Mouse (Mus musculus): ENCODE data around the gene Tmem86b. TPM values are rescaled to one million over a fixed set of nuclear protein-coding genes. Genes with fewer than 3 reads are reported as not detected.

Tmem86b gene
- total and polyA plus RNA-seq, 3 experiments, result 4.3 to 10.6 (median 5.9) TPM

- TF ChIP-seq EP300 (IDR thresholded peaks at IDR 0.05; ENCODE audit: low read length), result no peak
These were observed 1.0 kb downstream of the Tmem86b start (continued) for GRCm38 (mm10) chr7:4630198-4630597.

GRCm38 (mm10) chr7:4629586-4629985, 1.6 kb downstream of the Tmem86b start:
- Histone ChIP-seq H3K79me2 (replicated peaks; ENCODE audit: control insufficient read depth, extremely low read depth, insufficient read depth, poor library complexity, severe bottlenecking) (no peaks in the 10 kb centered on the region), H3K36me3 (replicated peaks in 1 of 2; ENCODE audit: control insufficient read depth in 1 of 2, insufficient read depth in 1 of 2, low read length in 1 of 2) (peaks cover 59 to 83% of the 10 kb centered on the region in 2 experiments), H3K4me2 (ENCODE audit: insufficient read depth, low read depth, poor library complexity, severe bottlenecking) (no peak overlapping the region), H3K4me3 (replicated peaks in 1 of 3; ENCODE audit: low read depth in 2 of 3, low read length in 2 of 3, poor library complexity in 1 of 3) (no peak overlapping the region), H3K9me3 (replicated peaks; ENCODE audit: low read length) (no peaks in the 10 kb centered on the region), H3K4me1 (ENCODE audit: control insufficient read depth in 1 of 2, insufficient read depth in 2 of 2) (no peaks in the 10 kb centered on the region), H3K9ac (ENCODE audit: insufficient read depth, low read depth) (no peak overlapping the region), H3K27me3 (replicated peaks) (no peaks in the 10 kb centered on the region), H3K27ac (ENCODE audit: insufficient read depth, low read depth) (no peak overlapping the region)
- no peak for DNase-seq (ENCODE audit: extremely low read depth)
- in situ Hi-C loops (cut with MboI; ENCODE audit: low pct_ligation_motif_present, low pct_unique_long_range_greater_than_20kb, low sequenced_read_pairs) (loop anchor here (10.0 kb wide), 2 partner anchors 65 to 155 kb away; partner anchors contain the start of genes Il11, Tmem190 and Tmem238), dilution Hi-C loops (cut with MboI; ENCODE audit: extremely low pct_ligation_motif_present, extremely low pct_unique_long_range_greater_than_20kb, low sequenced_read_pairs) (no loop called here)
- no peak for TF ChIP-seq TCF12 (IDR thresholded peaks at IDR 0.05; ENCODE audit: low read depth, low read length)
- TF ChIP-seq E2F4 (IDR thresholded peaks at IDR 0.05; ENCODE audit: insufficient replicate concordance, low read depth, low read length), result no peak
- no peak for TF ChIP-seq MAX (IDR thresholded peaks at IDR 0.05; ENCODE audit: low read length)
- no peak for TF ChIP-seq MAFK (IDR thresholded peaks at IDR 0.05; ENCODE audit: insufficient replicate concordance, low read length)
- no peak for TF ChIP-seq UBTF (IDR thresholded peaks at IDR 0.05; ENCODE audit: low read depth, low read length)
- TF ChIP-seq CHD1 (IDR thresholded peaks at IDR 0.05; ENCODE audit: low read depth, low read length), result no peak
- TF ChIP-seq KAT2A (IDR thresholded peaks at IDR 0.05; ENCODE audit: insufficient replicate concordance, low read length), result no peak
- no peak for TF ChIP-seq POLR2A (IDR thresholded peaks at IDR 0.05; ENCODE audit: low read depth, low read length)
- TF ChIP-seq PAX5 (IDR thresholded peaks at IDR 0.05; ENCODE audit: low read length), result no peak

GRCm38 (mm10) chr7:4625928-4626327, 5.3 kb downstream of the Tmem86b start:
- dilution Hi-C loops (cut with MboI; ENCODE audit: extremely low pct_ligation_motif_present, extremely low pct_unique_long_range_greater_than_20kb, low sequenced_read_pairs) (no loop called here), in situ Hi-C loops (cut with MboI; ENCODE audit: low pct_ligation_motif_present, low pct_unique_long_range_greater_than_20kb, low sequenced_read_pairs) (loop anchor here (10.0 kb wide), 2 partner anchors 61 to 159 kb away; partner anchors contain the start of genes Il11, Tmem190 and Tmem238)
- Histone ChIP-seq H3K27me3 (replicated peaks) (no peaks in the 10 kb centered on the region), H3K79me2 (replicated peaks; ENCODE audit: control insufficient read depth, extremely low read depth, insufficient read depth, poor library complexity, severe bottlenecking) (no peaks in the 10 kb centered on the region), H3K9ac (ENCODE audit: insufficient read depth, low read depth) (no peak overlapping the region), H3K4me1 (ENCODE audit: control insufficient read depth in 1 of 2, insufficient read depth in 2 of 2) (peaks cover 0 to 3% of the 10 kb centered on the region in 2 experiments; a peak in 1 of 4 replicates), H3K4me2 (ENCODE audit: insufficient read depth, low read depth, poor library complexity, severe bottlenecking) (no peak overlapping the region), H3K4me3 (replicated peaks in 1 of 3; ENCODE audit: low read depth in 2 of 3, low read length in 2 of 3, poor library complexity in 1 of 3) (no peak overlapping the region), H3K36me3 (replicated peaks in 1 of 2; ENCODE audit: control insufficient read depth in 1 of 2, insufficient read depth in 1 of 2, low read length in 1 of 2) (peaks cover 29 to 48% of the 10 kb centered on the region in 2 experiments), H3K27ac (ENCODE audit: insufficient read depth, low read depth) (no peak overlapping the region), H3K9me3 (replicated peaks; ENCODE audit: low read length) (no peaks in the 10 kb centered on the region)
- TF ChIP-seq TCF12 (IDR thresholded peaks at IDR 0.05; ENCODE audit: low read depth, low read length), result no peak
- TF ChIP-seq POLR2A (IDR thresholded peaks at IDR 0.05; ENCODE audit: low read depth, low read length), result 0 out of 2 replicates have a peak, but pooled peaks have one; percentile 8
- no peak for TF ChIP-seq MAX (IDR thresholded peaks at IDR 0.05; ENCODE audit: low read length)
- TF ChIP-seq JUN (IDR thresholded peaks at IDR 0.05; ENCODE audit: insufficient read depth, low read depth, low read length), result no peak
- no peak for DNase-seq (ENCODE audit: extremely low read depth)

All from CH12.LX (cell line).